8 mouse cellular contexts compared by ENCODE assay signal in the genomic region with DNA sequence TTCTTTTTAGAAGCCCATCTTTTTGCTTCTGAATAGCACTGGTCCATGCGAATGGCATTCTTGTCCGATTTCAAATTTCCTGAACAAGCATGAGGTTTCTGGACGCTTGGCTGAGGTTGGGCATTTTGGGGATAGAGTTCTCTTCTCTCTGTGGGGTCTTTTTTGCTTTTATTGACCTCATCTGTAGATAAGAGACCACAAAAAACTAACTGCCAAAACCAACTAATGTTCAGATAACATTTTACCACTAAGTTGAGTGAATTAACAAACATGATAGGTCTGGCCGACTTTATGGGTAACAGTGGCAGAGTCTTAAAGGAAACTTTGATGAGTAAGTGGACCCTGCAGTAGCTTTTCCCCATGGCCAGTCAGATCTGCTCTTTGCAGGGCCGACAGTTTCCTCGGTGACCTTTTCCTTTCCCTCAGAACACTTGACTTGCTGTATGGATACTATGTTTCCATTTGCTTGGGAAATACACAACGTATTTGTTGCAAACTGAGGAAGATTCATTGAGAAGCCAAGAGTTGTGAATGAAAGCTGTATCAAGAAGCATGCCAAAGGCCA. TPM values are rescaled to one million over a fixed set of nuclear protein-coding genes. Genes with fewer than 3 reads are reported as not detected.
DNase-seq lines count a peak whose midpoint lies in the region; ATAC-seq and TF ChIP-seq lines count a peak whose summit lies in the region.

No protein-coding gene starts in this region.

- peak overlapping the region; percentile 87 for H3K9ac ChIP-seq in intestine, embryonic 14.5 days (ENCODE audit: low read length)
- peak overlapping the region; percentile 89 for H3K9ac ChIP-seq in neural tube, embryonic 15.5 days (replicated peaks)

- H3K9me3 ChIP-seq in embryonic facial prominence, embryonic 10.5 days: no peaks in the 10 kb centered on the region
- no peaks in the 10 kb centered on the region for H3K9me3 ChIP-seq in intestine, embryonic 14.5 days (ENCODE audit: control insufficient read depth, low read length)
- H3K9me3 ChIP-seq in neural tube, embryonic 15.5 days (replicated peaks): no peaks in the 10 kb centered on the region

- TF ChIP-seq POLR2A in lung, adult 2 months (IDR thresholded peaks at IDR 0.05; ENCODE audit: borderline replicate concordance, extremely low read depth, low read depth, low read length): no peak

- H3K4me2 ChIP-seq in intestine, embryonic 14.5 days (ENCODE audit: low read length): peak overlapping the region; percentile 58
- peak overlapping the region; percentile 87 for H3K4me2 ChIP-seq in neural tube, embryonic 15.5 days

- 5% methylated on average over 7 of the region's 7 CpGs for WGBS in lung, adult 2 months
- WGBS in embryonic facial prominence, embryonic 10.5 days: 24% methylated on average over 7 of the region's 7 CpGs
- WGBS in intestine, embryonic 14.5 days: 13% methylated on average over 7 of the region's 7 CpGs
- WGBS in neural tube, embryonic 15.5 days: 21% methylated on average over 7 of the region's 7 CpGs

- no peak for ATAC-seq in intestine, embryonic 14.5 days (replicated peaks; ENCODE audit: low FRiP score, low TSS enrichment, low read depth)
- ATAC-seq in neural tube, embryonic 15.5 days (ENCODE audit: low FRiP score): no peak

- H3K27me3 ChIP-seq in embryonic facial prominence, embryonic 10.5 days (replicated peaks; ENCODE audit: low read depth, poor library complexity, severe bottlenecking): no peaks in the 10 kb centered on the region
- H3K27me3 ChIP-seq in intestine, embryonic 14.5 days (replicated peaks; ENCODE audit: control insufficient read depth, insufficient read depth, low read length): no peaks in the 10 kb centered on the region
- H3K27me3 ChIP-seq in neural tube, embryonic 15.5 days (replicated peaks): no peaks in the 10 kb centered on the region

- DNase-seq in lung, adult 2 months: no peak
- DNase-seq in lung, postnatal 10 days: no peak
- no peak for DNase-seq in embryonic facial prominence, embryonic 10.5 days (ENCODE audit: low spot score)
- no peak for DNase-seq in intestine, embryonic 14.5 days (ENCODE audit: low spot score)
- DNase-seq in frontal cortex, postnatal 25 days (ENCODE audit: low spot score in 2 of 2): no peak
- no peak for DNase-seq in left cerebral cortex, postnatal 25 days (ENCODE audit: low spot score in 2 of 2)
- no peak for DNase-seq in urinary bladder, postnatal 25 days (ENCODE audit: low spot score)

- peak overlapping the region; percentile 80 for H3K4me3 ChIP-seq in lung, adult 2 months (replicated peaks; ENCODE audit: extremely low read depth, low read depth, low read length)
- H3K4me3 ChIP-seq in embryonic facial prominence, embryonic 10.5 days: peak overlapping the region; percentile 94
- peak overlapping the region; percentile 68 for H3K4me3 ChIP-seq in intestine, embryonic 14.5 days (ENCODE audit: low read depth, low read length)
- H3K4me3 ChIP-seq in neural tube, embryonic 15.5 days (replicated peaks): peak overlapping the region; percentile 88

- intact Hi-C loops in left cerebral cortex, postnatal 25 days (cut with DNase I): loop anchor here (2.0 to 5.0 kb wide), 3 partner anchors 35 to 188 kb away; a partner anchor contains a TSS

- H3K36me3 ChIP-seq in embryonic facial prominence, embryonic 10.5 days (replicated peaks): peaks cover 6% of the 10 kb centered on the region
- no peaks in the 10 kb centered on the region for H3K36me3 ChIP-seq in intestine, embryonic 14.5 days (ENCODE audit: control insufficient read depth, insufficient read depth, low read length)
- H3K36me3 ChIP-seq in neural tube, embryonic 15.5 days: no peaks in the 10 kb centered on the region

- H3K27ac ChIP-seq in embryonic facial prominence, embryonic 10.5 days (replicated peaks): peak overlapping the region; percentile 97
- H3K27ac ChIP-seq in intestine, embryonic 14.5 days (ENCODE audit: low read depth): peak overlapping the region; percentile 90; the same call in 1 of the 2 replicates
- peak overlapping the region; percentile 90 for H3K27ac ChIP-seq in neural tube, embryonic 15.5 days (replicated peaks)

- no peak for TF ChIP-seq CTCF in lung, adult 2 months (IDR thresholded peaks at IDR 0.05; ENCODE audit: insufficient read depth, low read length)

- peaks cover 13% of the 10 kb centered on the region for H3K4me1 ChIP-seq in lung, adult 2 months (ENCODE audit: control insufficient read depth, insufficient read depth, low read length)
- peaks cover 18% of the 10 kb centered on the region for H3K4me1 ChIP-seq in embryonic facial prominence, embryonic 10.5 days
- peaks cover 12% of the 10 kb centered on the region for H3K4me1 ChIP-seq in intestine, embryonic 14.5 days (replicated peaks; ENCODE audit: control insufficient read depth, insufficient read depth, low read length)
- H3K4me1 ChIP-seq in neural tube, embryonic 15.5 days: peaks cover 22% of the 10 kb centered on the region

RNA-seq across cellular contexts. Expression of a gene that starts 1.0 kb away (rescaled TPM):
- polyA plus RNA-seq in lung, adult 2 months (2012; rRNA removed): 6.8 and 10.9 TPM in 2 replicates
- polyA plus RNA-seq in embryonic facial prominence, embryonic 10.5 days (2016; fragmentation: Nextera tagmentation; extraction: Ambion mirVana): 2.6 TPM in 2 replicates
- 4.6 and 5.0 TPM in 2 replicates for polyA plus RNA-seq in intestine, embryonic 14.5 days (2014; fragmentation: Nextera tagmentation; extraction: Ambion mirVana)
- polyA plus RNA-seq in neural tube, embryonic 15.5 days (2015; fragmentation: Nextera tagmentation; extraction: Ambion mirVana): 2.5 TPM in 2 replicates
- 10 to 100 TPM; 37.5 to 38.4 TPM for total RNA-seq in left cerebral cortex, postnatal 25 days (2021)

RNA-seq across cellular contexts. Expression of a gene that starts 34.4 kb away (rescaled TPM):
- polyA plus RNA-seq in lung, adult 2 months (2012; rRNA removed): 8.3 and 9.3 TPM in 2 replicates
- polyA plus RNA-seq in embryonic facial prominence, embryonic 10.5 days (2016; fragmentation: Nextera tagmentation; extraction: Ambion mirVana): 133 and 135 TPM in 2 replicates
- 63.6 and 65.5 TPM in 2 replicates for polyA plus RNA-seq in intestine, embryonic 14.5 days (2014; fragmentation: Nextera tagmentation; extraction: Ambion mirVana)
- 64.2 and 72.0 TPM in 2 replicates for polyA plus RNA-seq in neural tube, embryonic 15.5 days (2015; fragmentation: Nextera tagmentation; extraction: Ambion mirVana)
- total RNA-seq in left cerebral cortex, postnatal 25 days (2021): 10 to 100 TPM; 59.9 to 60.2 TPM

RNA-seq across cellular contexts. Expression of a gene that starts 34.5 kb away (rescaled TPM):
- polyA plus RNA-seq in lung, adult 2 months (2012; rRNA removed): 21.2 and 34.4 TPM in 2 replicates
- 40.5 and 42.8 TPM in 2 replicates for polyA plus RNA-seq in embryonic facial prominence, embryonic 10.5 days (2016; fragmentation: Nextera tagmentation; extraction: Ambion mirVana)
- 63.0 and 68.0 TPM in 2 replicates for polyA plus RNA-seq in intestine, embryonic 14.5 days (2014; fragmentation: Nextera tagmentation; extraction: Ambion mirVana)
- polyA plus RNA-seq in neural tube, embryonic 15.5 days (2015; fragmentation: Nextera tagmentation; extraction: Ambion mirVana): 138 and 139 TPM in 2 replicates
- total RNA-seq in left cerebral cortex, postnatal 25 days (2021): 100 to 1,000 TPM; 440 to 493 TPM
